Mouse (Mus musculus) left cerebral cortex, postnatal 10 days (tissue): ENCODE results near the gene Dgkg. TPM values are rescaled to one million over a fixed set of nuclear protein-coding genes. Genes with fewer than 3 reads are reported as not detected.

Experiments used
- DNase-seq, 2 experiments: peaks; one replicate each; pipeline ENCODE4 v3.0.0; 2021 to 2022; ENCODE audit warnings: low spot score in 2 of 2, mixed read lengths in 1 of 2; ENCODE audit errors: extremely low spot score in 1 of 2
- intact Hi-C: fragments of 180-260 bp; cut with DNase I; formaldehyde crosslinking; loops from one replicate; pipeline ENCODE4 v1.15.1; 2025
- total RNA-seq, 2 experiments: library from RNA; stranded (reverse); gene quantifications; 2 replicates each; pipeline ENCODE4 v1.2.3; 2021

Gene Dgkg
- total RNA-seq, 2 experiments from 2014 or later = 32.2 to 37.8 TPM

GRCm38 (mm10) chr16:22572641-22573341 lies 84.2 kb downstream of the Dgkg start:
- DNase-seq = peak in 1 of 2 experiments; percentile 19
- intact Hi-C loops = no loop called here

DNA sequence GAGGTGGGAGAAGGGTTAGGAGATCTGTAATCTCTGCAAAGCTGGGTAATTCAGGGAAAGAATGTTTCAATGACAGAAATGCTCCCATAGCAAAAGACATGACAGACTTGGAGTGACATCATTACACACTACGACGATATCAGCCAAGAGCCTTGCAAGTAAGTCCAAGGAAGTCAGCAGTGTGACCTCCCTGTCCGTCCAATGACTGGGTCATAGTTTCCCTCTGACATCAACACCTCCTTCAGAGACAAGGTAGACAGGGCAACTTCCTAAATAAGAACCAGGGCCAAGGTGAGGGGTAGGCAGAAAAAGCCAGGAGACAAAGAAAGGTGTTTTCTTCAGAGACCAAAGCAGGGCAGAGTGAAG lies 92.1 kb downstream of the Dgkg start:
- DNase-seq = no peak
- intact Hi-C loops = loop anchor here (2.0 kb wide), 1 partner anchor 242 kb away; no protein-coding TSS in a partner anchor

DNA sequence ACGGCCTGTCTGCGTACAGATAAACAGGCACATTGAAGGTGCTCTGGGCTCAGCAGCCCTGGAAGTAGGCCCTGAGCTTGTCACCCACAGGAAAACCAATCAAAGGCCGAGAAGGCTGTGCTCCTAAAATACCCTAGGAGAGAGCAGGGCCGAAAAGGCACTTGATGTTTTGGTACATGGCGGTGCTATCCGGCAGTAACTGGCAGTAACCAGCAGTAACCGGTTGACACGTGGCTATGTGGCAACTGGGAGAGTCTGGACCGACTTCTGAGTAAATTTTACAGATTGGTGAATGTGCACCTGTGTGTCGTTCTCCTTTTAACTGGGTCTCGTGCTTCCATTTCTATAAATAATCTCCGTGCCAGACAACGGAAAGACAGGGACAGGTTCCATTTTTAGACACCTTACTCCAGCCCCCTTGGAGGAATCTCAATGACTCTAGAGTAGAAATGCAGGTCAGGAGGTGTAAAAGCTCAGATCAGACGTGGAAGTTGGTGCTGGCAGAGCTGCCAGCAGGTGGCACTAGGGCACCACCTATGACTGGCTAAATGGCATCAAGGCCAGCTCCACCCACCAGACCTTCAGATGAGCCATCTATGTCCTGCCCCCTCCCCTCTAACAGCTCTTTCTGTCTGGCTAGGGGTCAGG lies 92.6 kb downstream of the Dgkg start:
- DNase-seq = peak in 1 of 2 experiments; percentile 67
- intact Hi-C loops = loop anchor here (2.0 kb wide), 1 partner anchor 242 kb away; no protein-coding TSS in a partner anchor

DNA sequence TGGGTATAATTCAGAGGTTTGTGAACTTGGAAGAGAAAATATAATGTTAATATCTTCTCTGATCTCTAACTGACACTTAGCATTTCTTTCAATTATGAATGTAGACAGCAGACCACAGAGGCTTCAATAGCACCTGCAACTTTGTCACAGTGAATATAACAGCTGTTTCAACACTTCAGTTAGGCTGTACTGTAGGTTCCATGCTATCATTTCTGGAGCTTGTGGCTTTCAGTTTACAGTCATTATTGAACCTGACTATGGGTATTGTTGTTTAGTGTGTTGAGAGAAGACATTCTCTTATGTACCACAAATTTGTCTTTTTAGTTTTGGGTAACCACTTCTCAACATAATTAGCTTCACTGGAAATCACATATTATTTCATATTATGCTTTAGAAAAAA lies 93.4 kb downstream of the Dgkg start:
- intact Hi-C loops = no loop called here
- DNase-seq = no peak

DNA sequence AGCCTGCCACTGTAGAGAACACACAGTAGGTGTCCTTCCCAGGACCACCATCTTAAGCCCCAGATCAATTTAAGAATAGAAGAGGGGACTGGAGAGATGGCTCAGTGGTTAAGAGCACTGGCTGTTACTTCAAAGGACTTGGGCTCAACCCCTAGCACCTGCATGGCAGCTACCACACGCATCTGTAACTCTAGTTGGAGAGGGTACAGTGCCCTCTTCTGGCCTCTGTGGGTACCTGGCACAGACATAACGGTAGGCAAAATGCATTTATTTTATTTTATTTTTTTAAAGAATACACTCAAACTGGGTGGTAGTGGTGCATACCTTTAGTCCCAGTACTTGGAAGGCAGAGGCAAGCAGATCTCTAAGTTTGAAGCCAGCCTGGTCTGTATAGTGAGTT lies 102.0 kb downstream of the Dgkg start:
- no peak for DNase-seq
- intact Hi-C loops = loop anchor here (5.0 kb wide), 1 partner anchor 243 kb away; no protein-coding TSS in a partner anchor

GRCm38 (mm10) chr16:22552351-22552750 lies 104.7 kb downstream of the Dgkg start:
- intact Hi-C loops = loop anchor here (5.0 kb wide), 1 partner anchor 240 kb away; no protein-coding TSS in a partner anchor
- no peak for DNase-seq

GRCm38 (mm10) chr16:22551231-22552000 lies 105.6 kb downstream of the Dgkg start:
- DNase-seq = no peak
- intact Hi-C loops = loop anchor here (5.0 kb wide), 1 partner anchor 239 kb away; no protein-coding TSS in a partner anchor

GRCm38 (mm10) chr16:22549346-22549745 lies 107.7 kb downstream of the Dgkg start:
- no peak for DNase-seq
- intact Hi-C loops = loop anchor here (2.0 kb wide), 1 partner anchor 111 kb away; the partner anchor contains the start of gene Etv5

DNA sequence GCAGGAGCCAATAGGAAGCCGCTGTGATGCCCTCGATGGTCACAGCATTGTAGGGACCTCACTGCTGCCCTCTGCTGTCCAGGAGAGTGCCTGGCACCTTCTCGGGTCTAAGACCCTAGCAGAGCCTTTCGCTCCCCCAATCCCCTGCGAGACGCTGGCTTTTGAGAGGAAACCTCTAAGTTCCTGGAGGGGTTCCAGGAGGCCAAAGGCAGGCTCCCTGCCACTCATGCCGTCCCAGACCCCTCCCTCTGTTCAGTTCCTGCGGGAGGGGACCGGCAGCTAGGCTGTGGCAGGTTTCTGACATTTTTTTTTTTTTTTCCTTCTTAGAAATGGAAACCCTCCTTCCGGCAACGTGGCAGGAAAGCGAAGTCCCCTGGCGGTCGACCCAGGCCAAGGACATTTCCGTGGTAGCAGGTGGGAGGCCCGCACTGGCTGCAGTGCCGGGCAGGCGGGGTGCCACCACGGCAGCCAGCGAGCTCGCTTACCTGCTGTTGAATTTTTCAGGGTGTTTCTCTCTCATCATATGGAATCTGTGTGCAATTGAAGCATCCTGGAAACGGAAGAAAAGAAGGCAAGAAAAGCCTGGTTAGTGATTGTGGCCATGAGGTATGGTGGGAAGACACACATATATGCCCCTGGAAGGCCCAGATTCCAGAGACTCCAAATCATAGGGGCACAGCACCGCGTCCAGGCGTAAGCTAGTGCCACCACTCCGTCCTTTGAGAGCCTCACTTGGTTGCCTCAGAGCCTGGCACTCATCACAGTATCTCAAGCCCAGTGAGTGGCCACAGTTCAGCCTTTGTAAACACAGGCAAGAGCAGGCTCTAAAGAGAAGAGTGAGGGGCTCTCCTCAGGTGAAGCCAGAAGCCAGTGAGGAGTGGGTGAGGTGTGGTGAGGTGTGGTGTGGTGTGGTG lies 108.6 kb downstream of the Dgkg start:
- DNase-seq = peak; percentile 85 to 87
- intact Hi-C loops = loop anchor here (2.0 kb wide), 1 partner anchor 110 kb away; the partner anchor contains the start of gene Etv5

DNA sequence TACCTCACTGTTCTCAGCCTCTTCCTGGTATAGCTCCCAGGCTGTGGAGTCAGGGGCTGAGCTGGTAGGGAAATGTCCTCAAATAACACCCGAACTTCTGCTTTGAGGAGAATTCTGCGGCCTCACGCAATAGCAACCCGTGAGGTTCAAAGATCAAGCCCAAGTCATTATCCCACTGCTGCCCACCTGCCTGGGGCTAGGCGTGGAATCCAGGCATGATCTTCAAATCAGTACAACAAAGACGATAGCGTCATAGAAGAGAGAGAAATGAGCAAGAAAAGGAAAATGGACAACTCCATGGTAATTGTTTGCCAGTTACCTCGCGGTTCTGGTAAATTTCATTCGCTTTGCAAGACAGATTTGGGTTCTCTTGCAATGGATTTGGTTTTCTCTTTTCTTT lies 109.3 kb downstream of the Dgkg start:
- intact Hi-C loops = loop anchor here (2.0 kb wide), 1 partner anchor 109 kb away; the partner anchor contains the start of gene Etv5
- DNase-seq = no peak

DNA sequence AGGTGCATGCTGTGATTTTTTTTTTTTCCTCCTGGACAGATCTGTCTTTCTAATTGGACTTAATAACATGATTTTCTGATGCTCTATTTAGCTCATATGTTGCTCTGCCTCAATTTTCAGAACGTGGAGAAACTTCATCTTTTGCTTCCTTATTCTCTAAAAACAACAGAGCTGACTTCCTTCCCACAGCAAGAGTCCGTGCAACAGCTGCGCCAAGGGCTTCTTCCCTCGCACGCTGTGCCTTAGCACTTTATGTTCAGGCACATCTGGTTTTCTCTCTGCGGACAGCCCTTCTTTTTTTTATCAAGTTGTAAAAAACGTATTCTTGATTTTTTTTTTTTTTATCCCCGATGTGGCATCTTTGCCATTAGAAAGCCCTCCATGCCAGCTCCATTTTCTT lies 111.2 kb downstream of the Dgkg start:
- DNase-seq = peak in 1 of 2 experiments; percentile 51
- intact Hi-C loops = no loop called here

DNA sequence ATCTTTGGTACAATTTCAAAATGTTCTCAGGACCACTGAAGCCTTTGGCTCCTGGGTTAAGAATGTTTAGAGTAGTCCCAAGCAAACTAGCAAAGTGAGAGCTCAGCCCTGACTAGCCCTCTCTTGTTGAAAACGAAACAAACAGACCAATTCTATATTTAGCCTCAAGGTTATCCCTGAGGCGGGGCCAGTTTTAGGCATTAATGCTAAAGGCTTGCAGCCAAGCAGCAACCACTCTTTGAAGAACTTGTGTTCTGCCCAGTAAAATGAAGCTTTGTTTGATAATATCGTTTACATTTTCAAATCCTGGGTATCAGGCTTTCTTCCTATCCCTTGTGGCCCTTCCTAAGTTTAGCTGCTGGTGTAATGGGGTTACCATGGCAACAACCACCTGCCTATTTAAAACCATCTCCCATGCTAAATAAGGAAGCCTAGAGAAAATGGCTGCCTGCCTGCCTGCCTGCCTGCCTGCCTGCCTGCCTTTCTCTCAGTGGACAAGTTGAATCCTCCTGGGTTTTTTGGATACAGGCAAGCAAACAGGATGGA lies 111.9 kb downstream of the Dgkg start:
- intact Hi-C loops = no loop called here
- peak; percentile 44 to 83 for DNase-seq

GRCm38 (mm10) chr16:22542691-22543141 lies 114.3 kb downstream of the Dgkg start:
- intact Hi-C loops = no loop called here
- DNase-seq = no peak

DNA sequence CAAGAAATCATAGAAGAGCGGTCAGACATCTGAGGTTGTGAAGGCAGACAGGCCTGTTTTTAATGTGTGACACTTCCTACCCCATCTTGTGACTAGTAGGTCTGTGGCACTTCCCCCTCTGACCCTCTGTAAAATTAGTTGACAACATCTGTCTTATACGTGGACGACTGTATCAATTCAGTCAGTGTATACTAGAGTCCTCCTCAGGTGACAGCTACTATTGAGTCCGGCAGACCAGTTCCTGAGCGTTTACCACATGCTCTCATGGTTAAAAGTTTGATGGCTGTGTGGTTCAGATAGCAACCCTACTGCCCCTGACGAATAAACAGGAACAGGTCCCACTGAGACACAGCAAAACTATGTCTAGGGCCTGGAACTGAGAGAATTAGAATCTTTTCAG lies 117.7 kb downstream of the Dgkg start:
- no peak for DNase-seq
- intact Hi-C loops = no loop called here

GRCm38 (mm10) chr16:22536581-22537160 lies 120.3 kb downstream of the Dgkg start:
- intact Hi-C loops = no loop called here
- no peak for DNase-seq

- no peak for DNase-seq
- intact Hi-C loops = no loop called here
Observed at GRCm38 (mm10) chr16:22533087-22533486, 123.9 kb downstream of the Dgkg start.

DNA sequence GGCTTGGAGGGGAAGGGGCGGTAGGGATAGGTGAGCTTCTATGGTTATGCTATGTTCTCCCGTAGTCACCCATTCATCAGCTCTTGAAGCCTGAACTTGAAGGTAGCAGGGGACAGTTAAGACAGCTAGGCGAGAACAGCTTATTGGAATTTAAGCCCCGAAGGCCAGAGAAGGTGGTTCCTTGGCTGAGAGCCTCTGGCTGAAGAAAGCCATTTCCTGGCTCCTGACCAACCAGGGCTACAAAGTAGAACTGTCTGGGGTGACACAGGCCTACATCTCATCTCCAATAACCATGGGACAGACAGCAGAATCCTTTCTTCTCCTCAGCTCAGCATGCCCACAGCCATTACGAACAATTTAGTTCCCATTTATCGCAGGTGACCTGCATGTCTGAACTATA lies 125.2 kb downstream of the Dgkg start:
- intact Hi-C loops = no loop called here
- no peak for DNase-seq

GRCm38 (mm10) chr16:22531041-22531440 lies 126.0 kb downstream of the Dgkg start:
- intact Hi-C loops = no loop called here
- no peak for DNase-seq
